Mouse (Mus musculus) spleen, adult 12 weeks (tissue): Measurements from ENCODE around the gene Zfpm1.

Experiments used
- DNase-seq: peaks from one replicate; pipeline ENCODE4 v3.0.0; 2022; ENCODE audit warnings: low spot score

Gene Zfpm1

DNA sequence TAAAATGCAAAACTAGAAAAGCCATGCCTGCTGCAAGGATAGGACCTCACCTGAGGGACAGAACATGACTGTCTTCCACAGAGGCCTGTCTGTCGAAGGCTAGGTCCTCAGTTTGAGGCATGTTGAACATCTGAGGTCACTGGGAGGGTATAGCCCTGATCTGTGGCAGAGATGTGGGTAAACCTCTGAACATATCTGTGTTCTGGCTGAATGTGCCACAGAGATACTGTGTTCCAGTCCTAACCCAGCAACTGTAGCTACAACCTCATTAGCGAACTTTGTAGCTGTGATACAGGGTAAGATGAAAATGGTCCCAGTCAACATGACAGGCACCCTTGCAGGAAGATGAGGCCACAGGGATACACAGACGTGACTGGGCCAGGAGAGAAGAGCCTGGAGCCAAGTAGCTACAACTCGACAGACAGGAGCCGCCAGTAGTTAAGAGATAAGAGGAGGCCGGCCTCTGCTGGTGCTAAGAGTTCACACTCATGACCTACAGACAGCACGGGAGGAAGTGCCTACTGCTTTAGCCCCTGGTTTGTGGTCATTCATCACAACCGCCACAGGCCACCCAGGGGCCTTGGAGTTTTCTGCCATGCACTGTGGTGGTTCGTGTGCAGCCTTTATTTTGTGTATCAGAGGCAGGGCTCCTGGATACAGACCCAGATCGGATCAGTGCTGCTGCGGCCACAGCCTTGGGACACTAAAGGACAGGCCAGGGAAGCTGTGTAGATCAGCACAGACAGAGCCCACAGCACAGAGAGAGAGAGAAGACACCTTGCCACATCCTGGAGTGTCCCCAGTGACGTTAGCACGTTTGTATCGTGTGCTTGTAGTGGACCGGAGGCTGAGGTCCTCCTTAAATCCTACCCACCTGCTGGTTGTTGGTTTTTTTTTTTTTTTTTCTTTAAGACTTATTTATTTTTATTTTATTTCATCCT, 67.7 kb downstream of the Zfpm1 start:
- no peak for DNase-seq

DNA sequence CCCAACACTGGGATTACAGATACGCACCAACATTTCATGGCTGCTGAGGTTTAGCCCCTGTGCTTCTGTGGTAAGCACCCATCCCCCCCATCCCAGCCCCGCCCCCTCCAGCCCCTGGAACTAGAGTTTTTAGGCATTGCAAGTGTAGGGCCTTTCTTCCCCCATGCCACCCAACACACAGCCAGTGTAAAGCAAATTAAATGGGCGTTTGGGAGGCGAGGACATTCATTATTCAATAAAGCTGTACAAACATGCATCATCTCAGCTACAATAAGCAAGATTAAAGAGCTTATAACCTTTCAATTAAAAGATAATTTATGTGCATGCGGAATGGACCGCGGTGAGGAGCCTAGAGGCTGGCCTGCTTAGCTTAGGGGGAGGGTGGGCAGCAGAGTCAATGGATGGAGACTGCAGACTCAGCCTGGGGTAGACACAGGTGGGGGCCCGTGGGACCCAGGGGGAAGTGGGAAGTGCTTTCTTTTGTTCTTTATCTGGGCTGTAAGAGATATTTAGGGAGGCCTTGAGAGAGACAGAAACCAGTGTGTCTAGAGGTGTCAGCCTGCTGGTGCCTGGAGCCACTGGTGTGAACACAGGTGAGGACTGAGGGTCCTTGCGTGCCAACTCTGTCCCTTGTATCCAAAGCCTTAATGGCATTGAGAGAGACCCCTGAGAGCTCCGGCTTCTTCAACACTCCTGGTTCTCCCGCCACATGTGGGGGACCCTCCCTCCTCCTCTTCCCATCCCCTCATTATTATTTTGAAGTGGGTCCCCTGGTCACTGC, 68.6 kb downstream of the Zfpm1 start:
- DNase-seq = no peak

DNA sequence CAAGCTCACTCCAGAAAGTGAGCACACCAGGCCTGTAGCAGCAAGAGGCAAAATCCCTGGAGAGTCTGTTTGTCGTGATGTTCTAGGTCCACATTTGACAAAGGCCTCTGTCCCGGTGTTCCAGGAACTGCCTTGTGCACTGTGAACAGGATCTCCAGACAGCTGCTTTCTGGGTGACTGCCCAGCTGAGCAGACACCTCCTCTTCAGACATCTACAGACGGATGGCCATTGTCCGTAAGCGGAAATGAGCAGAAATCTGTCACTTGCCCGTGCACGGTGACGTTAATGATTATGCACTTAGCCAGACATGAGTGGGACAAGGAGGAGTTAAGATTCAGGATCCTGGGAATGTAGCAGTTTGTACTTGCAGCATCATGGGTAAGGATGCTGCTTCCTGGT, 72.2 kb downstream of the Zfpm1 start:
- no peak for DNase-seq

GRCm38 (mm10) chr8:122355642-122356606, 74.0 kb downstream of the Zfpm1 start:
- DNase-seq = no peak

- DNase-seq = no peak
These were observed 75.3 kb downstream of the Zfpm1 start for GRCm38 (mm10) chr8:122357202-122357601.

DNA sequence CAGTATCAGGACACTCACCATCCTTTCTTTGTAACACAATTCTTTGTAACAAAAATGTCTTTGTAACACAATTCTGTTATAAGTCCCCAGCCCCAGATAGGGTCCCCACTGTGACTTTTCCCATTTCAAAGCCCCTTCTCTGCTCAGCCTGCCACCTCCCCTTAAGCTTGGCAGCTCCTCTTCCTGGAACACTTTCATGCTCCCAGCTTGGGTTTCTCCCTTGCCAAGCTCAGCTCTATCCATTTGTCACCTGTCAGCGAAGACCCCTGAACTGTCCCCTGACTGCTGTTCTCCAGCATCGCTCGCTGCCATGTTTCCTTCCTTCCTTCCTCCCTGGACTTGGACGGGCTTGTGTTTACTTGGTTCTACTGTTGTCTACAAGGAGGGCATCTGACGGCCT, 75.7 kb downstream of the Zfpm1 start:
- DNase-seq = no peak

- no peak for DNase-seq
These were observed 77.3 kb downstream of the Zfpm1 start for GRCm38 (mm10) chr8:122359111-122359775.

- no peak for DNase-seq
These were observed 78.9 kb downstream of the Zfpm1 start, which contains the start of gene Trhr2 for GRCm38 (mm10) chr8:122360696-122361416. Gene Trhr2, minus strand, starts transcription at chr8:122360746.

DNA sequence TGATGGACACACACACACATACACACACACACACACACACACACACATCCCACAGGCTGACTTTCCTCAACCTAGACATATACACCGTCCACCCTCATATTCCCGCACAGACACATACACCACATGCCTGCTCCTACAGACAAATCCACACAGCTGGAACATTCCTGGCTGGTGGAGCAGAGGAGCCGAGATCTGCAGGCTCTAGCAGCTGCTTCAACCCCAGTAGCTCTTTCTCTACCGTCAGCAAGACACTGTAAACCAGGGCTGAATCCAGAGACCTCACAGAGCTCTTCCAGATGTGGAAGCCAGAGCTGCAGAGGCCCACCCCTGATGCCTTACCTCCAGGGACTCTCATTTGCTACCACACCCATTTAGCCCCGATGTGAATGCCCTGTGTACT, 80.3 kb downstream of the Zfpm1 start:
- no peak for DNase-seq

DNA sequence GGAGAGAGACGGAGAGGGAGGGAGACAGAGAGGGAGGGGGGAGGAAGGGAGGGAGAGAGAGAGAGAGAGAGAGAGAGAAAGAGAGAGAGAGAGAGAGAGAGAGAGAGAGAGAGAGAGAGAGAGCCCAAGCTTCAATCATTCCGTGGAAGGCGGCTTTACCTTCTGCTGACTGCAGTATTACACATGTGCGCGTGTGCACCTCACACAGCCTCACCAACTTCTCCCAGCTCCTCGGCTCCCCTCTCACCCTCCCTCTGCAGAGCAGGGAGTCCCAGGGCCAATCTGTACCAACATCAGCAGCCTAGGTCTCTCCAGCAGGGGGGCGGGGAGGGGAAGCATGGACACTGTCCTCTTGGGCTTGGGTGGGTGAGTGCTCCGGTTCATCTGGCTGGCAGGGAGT, 81.0 kb downstream of the Zfpm1 start:
- DNase-seq = no peak

DNA sequence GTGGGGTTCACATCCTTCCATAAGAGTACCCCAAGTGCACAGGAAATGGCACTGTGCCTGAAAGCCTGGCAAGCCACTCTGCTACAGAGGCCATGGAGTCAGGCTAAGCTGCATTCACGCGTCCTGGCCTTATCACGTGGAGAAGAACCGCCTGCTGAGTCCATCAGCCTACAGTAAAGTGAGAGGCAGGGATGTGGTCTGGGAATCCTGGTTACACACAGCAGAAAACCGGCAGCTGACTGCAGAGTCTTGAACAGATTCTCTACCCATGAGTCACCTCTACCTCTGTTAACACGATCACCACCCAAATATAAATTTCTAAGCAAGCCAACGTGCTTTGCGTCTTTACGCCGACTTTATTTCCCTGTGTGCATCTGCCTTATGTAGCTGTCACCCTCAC, 86.6 kb downstream of the Zfpm1 start:
- no peak for DNase-seq

- peak; percentile 37 for DNase-seq
These were observed 87.7 kb downstream of the Zfpm1 start for GRCm38 (mm10) chr8:122369665-122370064.

GRCm38 (mm10) chr8:122371706-122372105, 89.8 kb downstream of the Zfpm1 start:
- no peak for DNase-seq

GRCm38 (mm10) chr8:122375320-122375719, 93.4 kb downstream of the Zfpm1 start:
- DNase-seq = no peak

DNA sequence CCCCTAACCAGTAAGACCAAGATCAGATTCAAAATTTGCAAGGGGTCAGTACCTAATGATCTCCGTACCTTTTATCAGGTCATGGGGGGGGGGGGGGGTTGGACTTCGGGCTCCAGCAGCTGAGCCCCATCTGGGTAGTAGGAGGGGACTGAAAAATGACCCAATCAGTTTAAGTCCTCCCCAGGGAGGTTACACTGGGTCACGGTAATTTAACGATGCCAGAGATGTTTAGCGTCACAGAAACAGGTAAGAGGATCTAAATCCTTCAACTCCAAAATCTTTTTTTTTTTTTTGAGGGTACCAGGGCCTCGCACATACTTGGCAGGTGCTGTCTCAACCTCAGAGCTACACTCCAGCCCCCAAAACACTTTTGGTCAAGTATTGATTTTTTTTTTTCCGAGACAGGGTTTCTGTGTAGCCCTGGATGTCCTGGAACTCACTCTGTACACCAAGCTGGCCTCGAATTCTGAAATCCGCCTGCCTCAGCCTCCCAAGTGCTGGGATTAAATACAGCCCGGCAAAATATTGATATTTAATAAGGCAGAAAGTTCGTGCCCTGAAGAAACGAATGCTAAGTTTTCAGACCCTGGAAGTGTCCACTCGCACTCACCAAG, 93.9 kb downstream of the Zfpm1 start:
- DNase-seq = no peak

DNA sequence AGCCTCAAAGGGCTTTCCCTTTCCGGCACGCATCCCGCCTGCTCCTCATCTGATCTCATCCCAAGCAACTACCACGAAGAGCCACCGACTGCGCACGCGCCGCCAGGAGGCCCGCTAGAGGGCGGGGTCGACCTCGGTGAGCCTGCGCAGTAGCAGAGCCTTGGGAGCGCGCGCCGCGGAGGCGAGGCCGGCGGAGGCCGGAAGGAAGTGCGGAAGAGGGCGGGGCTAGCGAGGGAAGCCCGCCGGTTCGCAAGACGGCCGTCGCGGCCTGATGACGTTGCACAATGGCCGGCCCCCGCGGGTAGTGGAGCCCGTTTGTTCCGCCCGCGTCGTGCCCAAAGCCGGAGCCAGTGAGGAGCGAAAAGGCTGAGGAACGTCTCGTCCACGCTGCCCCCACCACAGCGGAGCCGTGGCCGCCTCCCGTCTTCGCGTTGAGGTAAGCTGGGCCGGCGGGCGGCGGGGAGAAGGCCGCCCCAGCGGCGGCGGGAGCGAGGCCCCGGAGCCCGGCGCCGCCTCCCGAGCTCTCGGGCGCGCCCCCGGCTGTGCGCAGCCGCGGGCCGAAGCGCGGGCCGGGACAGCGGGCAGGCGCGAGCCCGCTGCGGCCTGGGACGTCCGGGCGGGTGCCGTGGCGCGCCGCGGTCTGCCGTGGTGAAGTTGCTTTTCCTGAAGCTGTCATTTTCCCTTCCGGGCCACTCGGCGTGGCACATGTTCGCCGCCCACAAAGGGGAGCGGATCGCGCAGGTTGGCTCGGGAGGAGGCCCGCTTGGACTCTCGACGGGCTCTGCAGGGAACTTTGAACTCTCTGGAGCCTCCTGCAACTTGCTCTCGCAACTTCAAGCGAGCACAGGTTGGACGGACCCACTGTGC, 94.7 kb downstream of the Zfpm1 start, which contains the start of gene Zc3h18:
Gene Zc3h18 (plus strand): TSS at position 245 of the 867 bp plus-strand sequence.
- peak; percentile 99 for DNase-seq

- no peak for DNase-seq
These were observed 101.1 kb downstream of the Zfpm1 start for GRCm38 (mm10) chr8:122383039-122383438.
